Mouse (Mus musculus): ENCODE measurements around the gene Plp2. TPM values are rescaled to one million over a fixed set of nuclear protein-coding genes. Genes with fewer than 3 reads are reported as not detected.
"Not testable (repeated sequence)": the region's sequence is repeated elsewhere in the genome, so short reads cannot be mapped to it uniquely, and the experiment has no call there.

The Plp2 gene
- total RNA-seq (2017) = 137 and 138 TPM in 2 replicates

GRCm38 (mm10) chrX:7670921-7671623 is at the start of gene Plp2:
Gene Plp2 (minus strand): TSS chrX:7671390.
- ATAC-seq (ENCODE audit: extremely low read depth, insufficient number of reproducible peaks, low FRiP score, poor library complexity, severe bottlenecking) = no peak

GRCm38 (mm10) chrX:7716058-7716457 is 44.9 kb upstream of the Plp2 start:
- not testable (repeated sequence) for ATAC-seq (ENCODE audit: extremely low read depth, insufficient number of reproducible peaks, low FRiP score, poor library complexity, severe bottlenecking)

- ATAC-seq (ENCODE audit: extremely low read depth, insufficient number of reproducible peaks, low FRiP score, poor library complexity, severe bottlenecking) = peak; percentile 99
Observed at GRCm38 (mm10) chrX:7714135-7714899, 43.1 kb upstream of the Plp2 start, which contains the start of gene Wdr45. Gene Wdr45 (plus strand): TSS chrX:7714333.

- not testable (repeated sequence) for ATAC-seq (ENCODE audit: extremely low read depth, insufficient number of reproducible peaks, low FRiP score, poor library complexity, severe bottlenecking)
Observed at GRCm38 (mm10) chrX:7713764-7714134, 42.6 kb upstream of the Plp2 start.

- ATAC-seq (ENCODE audit: extremely low read depth, insufficient number of reproducible peaks, low FRiP score, poor library complexity, severe bottlenecking) = peak; percentile 99
Observed at GRCm38 (mm10) chrX:7696954-7697381, 25.8 kb upstream of the Plp2 start, which contains the start of gene Gpkow. Gene Gpkow (plus strand): TSS chrX:7697131.

- ATAC-seq (ENCODE audit: extremely low read depth, insufficient number of reproducible peaks, low FRiP score, poor library complexity, severe bottlenecking) = no peak
Observed at GRCm38 (mm10) chrX:7696520-7696919, 25.3 kb upstream of the Plp2 start.

GRCm38 (mm10) chrX:7692862-7693261 is 21.7 kb upstream of the Plp2 start:
- ATAC-seq (ENCODE audit: extremely low read depth, insufficient number of reproducible peaks, low FRiP score, poor library complexity, severe bottlenecking) = peak; percentile 66

- ATAC-seq (ENCODE audit: extremely low read depth, insufficient number of reproducible peaks, low FRiP score, poor library complexity, severe bottlenecking) = no peak
Observed at GRCm38 (mm10) chrX:7690486-7690885, 19.3 kb upstream of the Plp2 start.

- ATAC-seq (ENCODE audit: extremely low read depth, insufficient number of reproducible peaks, low FRiP score, poor library complexity, severe bottlenecking) = no peak
Observed at GRCm38 (mm10) chrX:7688321-7688720, 17.1 kb upstream of the Plp2 start.

GRCm38 (mm10) chrX:7680864-7681263 is 9.7 kb upstream of the Plp2 start, which contains the start of gene Magix:
Gene Magix (minus strand): TSS chrX:7681251.
- ATAC-seq (ENCODE audit: extremely low read depth, insufficient number of reproducible peaks, low FRiP score, poor library complexity, severe bottlenecking) = no peak

- no peak for ATAC-seq (ENCODE audit: extremely low read depth, insufficient number of reproducible peaks, low FRiP score, poor library complexity, severe bottlenecking)
Observed at GRCm38 (mm10) chrX:7680057-7680412, 8.8 kb upstream of the Plp2 start.

- ATAC-seq (ENCODE audit: extremely low read depth, insufficient number of reproducible peaks, low FRiP score, poor library complexity, severe bottlenecking) = peak; percentile 98
Observed at GRCm38 (mm10) chrX:7679405-7680056, 8.3 kb upstream of the Plp2 start.

GRCm38 (mm10) chrX:7678986-7679385 is 7.8 kb upstream of the Plp2 start:
- no peak for ATAC-seq (ENCODE audit: extremely low read depth, insufficient number of reproducible peaks, low FRiP score, poor library complexity, severe bottlenecking)

- no peak for ATAC-seq (ENCODE audit: extremely low read depth, insufficient number of reproducible peaks, low FRiP score, poor library complexity, severe bottlenecking)
Observed at GRCm38 (mm10) chrX:7675001-7675380, 3.8 kb upstream of the Plp2 start.

- ATAC-seq (ENCODE audit: extremely low read depth, insufficient number of reproducible peaks, low FRiP score, poor library complexity, severe bottlenecking) = no peak
Observed at GRCm38 (mm10) chrX:7674284-7675000, 3.3 kb upstream of the Plp2 start.

- ATAC-seq (ENCODE audit: extremely low read depth, insufficient number of reproducible peaks, low FRiP score, poor library complexity, severe bottlenecking) = peak; percentile 77
Observed at GRCm38 (mm10) chrX:7673578-7674281, 2.5 kb upstream of the Plp2 start.

- ATAC-seq (ENCODE audit: extremely low read depth, insufficient number of reproducible peaks, low FRiP score, poor library complexity, severe bottlenecking) = no peak
Observed at GRCm38 (mm10) chrX:7672739-7673138, 1.5 kb upstream of the Plp2 start.

GRCm38 (mm10) chrX:7670390-7670881 is 754 bp downstream of the Plp2 start:
- ATAC-seq (ENCODE audit: extremely low read depth, insufficient number of reproducible peaks, low FRiP score, poor library complexity, severe bottlenecking) = peak; percentile 66
